Mouse (Mus musculus): Measurements from ENCODE around the gene Arl15.

Gene Arl15

GRCm38 (mm10) chr13:113986864-113987562 lies 192.7 kb downstream of the Arl15 start:
- peak; percentile 69 for DNase-seq (ENCODE audit: low spot score)

GRCm38 (mm10) chr13:113990247-113990646 lies 195.9 kb downstream of the Arl15 start:
- no peak for DNase-seq (ENCODE audit: low spot score)

- no peak for DNase-seq (ENCODE audit: low spot score)
These were observed 196.4 kb downstream of the Arl15 start for GRCm38 (mm10) chr13:113990701-113991100.

- no peak for DNase-seq (ENCODE audit: low spot score)
These were observed 198.8 kb downstream of the Arl15 start for GRCm38 (mm10) chr13:113993066-113993465.

- DNase-seq (ENCODE audit: low spot score) = no peak
These were observed 200.3 kb downstream of the Arl15 start for GRCm38 (mm10) chr13:113994586-113994985.

GRCm38 (mm10) chr13:113995490-113996236 lies 201.4 kb downstream of the Arl15 start:
- DNase-seq (ENCODE audit: low spot score) = no peak

GRCm38 (mm10) chr13:113998811-113999210 lies 204.5 kb downstream of the Arl15 start:
- DNase-seq (ENCODE audit: low spot score) = no peak

- no peak for DNase-seq (ENCODE audit: low spot score)
These were observed 209.2 kb downstream of the Arl15 start for GRCm38 (mm10) chr13:114003463-114003862.

GRCm38 (mm10) chr13:114004191-114004590 lies 209.9 kb downstream of the Arl15 start:
- DNase-seq (ENCODE audit: low spot score) = no peak

GRCm38 (mm10) chr13:114009786-114010185 lies 215.5 kb downstream of the Arl15 start:
- DNase-seq (ENCODE audit: low spot score) = no peak

GRCm38 (mm10) chr13:114010521-114010920 lies 216.2 kb downstream of the Arl15 start:
- DNase-seq (ENCODE audit: low spot score) = no peak

GRCm38 (mm10) chr13:114011019-114011418 lies 216.7 kb downstream of the Arl15 start:
- no peak for DNase-seq (ENCODE audit: low spot score)

GRCm38 (mm10) chr13:114017928-114018327 lies 223.6 kb downstream of the Arl15 start:
- no peak for DNase-seq (ENCODE audit: low spot score)

- no peak for DNase-seq (ENCODE audit: low spot score)
These were observed 229.2 kb downstream of the Arl15 start for GRCm38 (mm10) chr13:114023541-114023940.

- no peak for DNase-seq (ENCODE audit: low spot score)
These were observed 232.0 kb downstream of the Arl15 start for GRCm38 (mm10) chr13:114026306-114026705.

GRCm38 (mm10) chr13:114026751-114027150 lies 232.4 kb downstream of the Arl15 start:
- DNase-seq (ENCODE audit: low spot score) = no peak

- DNase-seq (ENCODE audit: low spot score) = no peak
These were observed 253.8 kb downstream of the Arl15 start for GRCm38 (mm10) chr13:114048071-114048470.

- DNase-seq (ENCODE audit: low spot score) = no peak
These were observed 254.4 kb downstream of the Arl15 start for GRCm38 (mm10) chr13:114048688-114049087.

GRCm38 (mm10) chr13:114051151-114051850 lies 257.0 kb downstream of the Arl15 start:
- no peak for DNase-seq (ENCODE audit: low spot score)

GRCm38 (mm10) chr13:114052426-114053205 lies 258.3 kb downstream of the Arl15 start:
- no peak for DNase-seq (ENCODE audit: low spot score)

GRCm38 (mm10) chr13:114053261-114053660 lies 259.0 kb downstream of the Arl15 start:
- no peak for DNase-seq (ENCODE audit: low spot score)

GRCm38 (mm10) chr13:114055686-114056085 lies 261.4 kb downstream of the Arl15 start:
- DNase-seq (ENCODE audit: low spot score) = no peak

Data from ovary, adult 18-20 months (tissue).